Mouse (Mus musculus): ENCODE measurements around the gene Rbpjl. TPM values are rescaled to one million over a fixed set of nuclear protein-coding genes. Genes with fewer than 3 reads are reported as not detected.

Gene Rbpjl
- polyA plus RNA-seq, 1 experiment from 2014 or later: not detected

DNA sequence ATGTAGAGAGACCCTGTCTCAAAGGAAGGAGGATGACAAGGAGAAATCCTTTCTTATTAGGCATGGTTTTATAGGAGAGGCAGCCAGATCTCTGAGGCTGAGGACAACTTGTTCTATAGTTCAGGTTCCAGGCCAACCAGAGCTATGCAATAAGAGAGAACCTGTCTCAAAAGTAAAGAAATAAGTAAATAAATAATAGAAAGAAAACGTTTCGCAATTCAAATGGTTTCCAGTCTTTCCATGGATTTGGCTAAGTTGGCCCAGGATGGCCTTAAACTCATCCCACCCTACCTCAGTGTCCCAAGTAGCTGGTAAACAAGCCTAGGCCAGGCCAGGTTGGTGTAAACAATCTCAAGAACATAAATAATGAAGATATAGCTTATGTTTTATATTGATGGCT is 41.8 kb downstream of the Rbpjl start:
- Histone ChIP-seq H3K4me1 (ENCODE audit: control insufficient read depth, insufficient read depth, low read length) (no peaks in the 10 kb centered on the region; the same call in 1 of the 2 replicates), H3K4me2 (ENCODE audit: low read depth, low read length) (no peak overlapping the region), H3K4me3 (ENCODE audit: low read depth, low read length) (no peak overlapping the region), H3K9me3 (replicated peaks; ENCODE audit: control insufficient read depth, low read length) (no peaks in the 10 kb centered on the region), H3K36me3 (replicated peaks; ENCODE audit: control insufficient read depth, insufficient read depth, low read depth, low read length) (no peaks in the 10 kb centered on the region), H3K27me3 (ENCODE audit: control insufficient read depth, insufficient read depth, low read length) (no peaks in the 10 kb centered on the region), H3K27ac (replicated peaks; ENCODE audit: low read depth, low read length) (no peak overlapping the region), H3K9ac (replicated peaks; ENCODE audit: low read length) (no peak overlapping the region)
- DNase-seq (ENCODE audit: low spot score) (no peak), ATAC-seq (replicated peaks; ENCODE audit: insufficient number of reproducible peaks, low FRiP score, low TSS enrichment, low read depth) (no peak)
- WGBS: 80% methylated on average over 2 of the region's 2 CpGs

- 85% methylated on average over 3 of the region's 3 CpGs for WGBS
- DNase-seq (ENCODE audit: low spot score) (no peak), ATAC-seq (replicated peaks; ENCODE audit: insufficient number of reproducible peaks, low FRiP score, low TSS enrichment, low read depth) (no peak)
- Histone ChIP-seq H3K36me3 (replicated peaks; ENCODE audit: control insufficient read depth, insufficient read depth, low read depth, low read length) (no peaks in the 10 kb centered on the region), H3K27me3 (ENCODE audit: control insufficient read depth, insufficient read depth, low read length) (no peaks in the 10 kb centered on the region), H3K9me3 (replicated peaks; ENCODE audit: control insufficient read depth, low read length) (no peaks in the 10 kb centered on the region), H3K9ac (replicated peaks; ENCODE audit: low read length) (no peak overlapping the region), H3K4me1 (ENCODE audit: control insufficient read depth, insufficient read depth, low read length) (no peaks in the 10 kb centered on the region; the same call in 1 of the 2 replicates), H3K4me3 (ENCODE audit: low read depth, low read length) (no peak overlapping the region), H3K4me2 (ENCODE audit: low read depth, low read length) (no peak overlapping the region), H3K27ac (replicated peaks; ENCODE audit: low read depth, low read length) (no peak overlapping the region)
Measured at GRCm38 (mm10) chr2:164445399-164446085, 42.6 kb downstream of the Rbpjl start.

DNA sequence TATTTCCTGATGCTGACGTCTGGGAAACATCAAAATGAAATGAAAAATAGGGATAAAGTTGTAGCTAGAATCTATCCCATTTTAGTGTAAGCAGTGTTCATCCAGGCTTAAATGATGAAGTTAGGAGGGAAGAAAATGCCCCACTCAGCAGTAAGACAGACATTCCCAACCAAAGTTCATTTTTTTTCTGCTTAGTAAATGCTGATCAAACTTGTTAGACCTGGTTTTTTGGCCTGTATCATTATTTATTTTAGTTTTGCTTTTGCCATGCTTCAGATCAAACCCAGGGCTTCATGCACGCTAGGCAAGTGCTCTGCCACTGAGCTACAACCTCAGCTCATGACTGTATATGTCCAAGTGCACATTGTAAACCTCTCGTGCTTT is 43.1 kb downstream of the Rbpjl start:
- Histone ChIP-seq H3K9me3 (replicated peaks; ENCODE audit: control insufficient read depth, low read length) (no peaks in the 10 kb centered on the region), H3K4me3 (ENCODE audit: low read depth, low read length) (no peak overlapping the region), H3K4me2 (ENCODE audit: low read depth, low read length) (no peak overlapping the region), H3K36me3 (replicated peaks; ENCODE audit: control insufficient read depth, insufficient read depth, low read depth, low read length) (no peaks in the 10 kb centered on the region), H3K27ac (replicated peaks; ENCODE audit: low read depth, low read length) (no peak overlapping the region), H3K4me1 (ENCODE audit: control insufficient read depth, insufficient read depth, low read length) (no peaks in the 10 kb centered on the region; the same call in 1 of the 2 replicates), H3K9ac (replicated peaks; ENCODE audit: low read length) (no peak overlapping the region), H3K27me3 (ENCODE audit: control insufficient read depth, insufficient read depth, low read length) (no peaks in the 10 kb centered on the region)
- WGBS: 78% methylated on average over 3 of the region's 3 CpGs
- ATAC-seq (replicated peaks; ENCODE audit: insufficient number of reproducible peaks, low FRiP score, low TSS enrichment, low read depth) (no peak), DNase-seq (ENCODE audit: low spot score) (no peak)

- no peaks in the 10 kb centered on the region for H3K9me3 ChIP-seq (replicated peaks; ENCODE audit: control insufficient read depth, low read length)
- H3K4me3 ChIP-seq (ENCODE audit: low read depth, low read length): no peak overlapping the region
- H3K4me2 ChIP-seq (ENCODE audit: low read depth, low read length): no peak overlapping the region
- 82% methylated on average over 1 of the region's 1 CpGs for WGBS
- no peak overlapping the region for H3K27ac ChIP-seq (replicated peaks; ENCODE audit: low read depth, low read length)
- no peaks in the 10 kb centered on the region for H3K36me3 ChIP-seq (replicated peaks; ENCODE audit: control insufficient read depth, insufficient read depth, low read depth, low read length)
- no peaks in the 10 kb centered on the region for H3K4me1 ChIP-seq (ENCODE audit: control insufficient read depth, insufficient read depth, low read length)
- no peak for DNase-seq (ENCODE audit: low spot score)
- no peak overlapping the region for H3K9ac ChIP-seq (replicated peaks; ENCODE audit: low read length)
- H3K27me3 ChIP-seq (ENCODE audit: control insufficient read depth, insufficient read depth, low read length): no peaks in the 10 kb centered on the region
- no peak for ATAC-seq (replicated peaks; ENCODE audit: insufficient number of reproducible peaks, low FRiP score, low TSS enrichment, low read depth)
Measured at GRCm38 (mm10) chr2:164448140-164448539, 45.2 kb downstream of the Rbpjl start.

DNA sequence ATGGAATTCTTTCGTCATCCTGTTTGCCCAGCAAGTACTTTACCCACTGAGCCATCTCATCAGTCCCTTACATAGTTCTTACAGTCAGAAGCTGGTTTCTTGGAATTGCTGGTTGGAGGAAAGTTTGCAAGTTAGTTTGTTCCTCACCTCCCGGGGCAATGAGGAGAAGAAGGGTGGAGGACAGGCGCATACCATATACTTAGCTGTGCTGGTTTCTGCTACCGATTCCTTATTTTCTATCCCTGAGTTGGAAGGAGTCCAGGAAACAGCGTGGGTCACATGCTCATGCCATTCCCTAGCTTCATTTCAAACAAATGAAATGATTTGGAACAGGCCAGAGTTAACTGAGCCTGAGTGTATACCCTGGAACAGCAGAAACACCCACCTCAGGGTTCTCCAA is 46.0 kb downstream of the Rbpjl start:
- Histone ChIP-seq H3K27ac (replicated peaks; ENCODE audit: low read depth, low read length) (no peak overlapping the region), H3K4me2 (ENCODE audit: low read depth, low read length) (no peak overlapping the region), H3K4me1 (ENCODE audit: control insufficient read depth, insufficient read depth, low read length) (no peaks in the 10 kb centered on the region), H3K9ac (replicated peaks; ENCODE audit: low read length) (no peak overlapping the region), H3K4me3 (ENCODE audit: low read depth, low read length) (no peak overlapping the region), H3K27me3 (ENCODE audit: control insufficient read depth, insufficient read depth, low read length) (no peaks in the 10 kb centered on the region), H3K36me3 (replicated peaks; ENCODE audit: control insufficient read depth, insufficient read depth, low read depth, low read length) (no peaks in the 10 kb centered on the region), H3K9me3 (replicated peaks; ENCODE audit: control insufficient read depth, low read length) (no peaks in the 10 kb centered on the region)
- DNase-seq (ENCODE audit: low spot score) (no peak), ATAC-seq (replicated peaks; ENCODE audit: insufficient number of reproducible peaks, low FRiP score, low TSS enrichment, low read depth) (no peak)
- WGBS: 82% methylated on average over 5 of the region's 5 CpGs

DNA sequence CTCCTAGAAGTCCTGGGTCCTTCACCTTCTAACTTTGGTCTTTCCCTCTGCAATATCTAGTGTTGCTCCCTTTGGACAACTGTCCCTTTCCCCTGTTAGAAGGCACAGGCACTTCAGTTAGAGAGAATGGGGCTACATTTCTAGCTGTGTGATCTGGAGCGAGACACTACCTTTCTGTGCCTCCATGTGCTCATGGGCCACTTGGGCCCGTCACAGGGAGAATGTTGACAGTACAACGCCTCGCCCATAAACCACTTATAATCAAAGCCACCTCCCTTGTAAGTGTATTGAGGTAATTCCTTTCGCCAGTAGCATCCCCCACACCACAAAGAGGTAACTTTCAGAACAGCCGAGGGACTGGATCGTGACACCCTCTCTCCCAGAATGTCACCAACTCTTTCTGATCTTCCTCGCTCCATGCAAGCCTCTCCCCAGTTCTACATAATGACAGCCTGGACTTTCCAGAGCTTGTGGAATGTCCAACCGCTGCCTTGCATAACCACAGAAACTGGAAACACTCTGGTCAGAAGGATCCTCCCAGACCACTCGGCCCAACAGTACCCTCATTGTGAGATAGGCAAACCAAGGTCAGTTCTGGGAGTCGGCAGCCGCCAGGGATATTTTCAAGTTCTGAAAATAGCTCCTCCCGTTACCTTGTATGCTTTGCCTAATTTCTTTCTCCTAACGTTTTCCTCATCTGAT is 46.6 kb downstream of the Rbpjl start:
- ATAC-seq (replicated peaks; ENCODE audit: insufficient number of reproducible peaks, low FRiP score, low TSS enrichment, low read depth) (no peak), DNase-seq (ENCODE audit: low spot score) (no peak)
- no peak overlapping the region for H3K9ac ChIP-seq (replicated peaks; ENCODE audit: low read length)
- no peak overlapping the region for H3K4me3 ChIP-seq (ENCODE audit: low read depth, low read length)
- no peak overlapping the region for H3K27ac ChIP-seq (replicated peaks; ENCODE audit: low read depth, low read length)
- no peaks in the 10 kb centered on the region for H3K36me3 ChIP-seq (replicated peaks; ENCODE audit: control insufficient read depth, insufficient read depth, low read depth, low read length)
- H3K27me3 ChIP-seq (ENCODE audit: control insufficient read depth, insufficient read depth, low read length): no peaks in the 10 kb centered on the region
- no peak overlapping the region for H3K4me2 ChIP-seq (ENCODE audit: low read depth, low read length)
- H3K9me3 ChIP-seq (replicated peaks; ENCODE audit: control insufficient read depth, low read length): no peaks in the 10 kb centered on the region
- no peaks in the 10 kb centered on the region for H3K4me1 ChIP-seq (ENCODE audit: control insufficient read depth, insufficient read depth, low read length)
- WGBS: 84% methylated on average over 14 of the region's 14 CpGs

DNA sequence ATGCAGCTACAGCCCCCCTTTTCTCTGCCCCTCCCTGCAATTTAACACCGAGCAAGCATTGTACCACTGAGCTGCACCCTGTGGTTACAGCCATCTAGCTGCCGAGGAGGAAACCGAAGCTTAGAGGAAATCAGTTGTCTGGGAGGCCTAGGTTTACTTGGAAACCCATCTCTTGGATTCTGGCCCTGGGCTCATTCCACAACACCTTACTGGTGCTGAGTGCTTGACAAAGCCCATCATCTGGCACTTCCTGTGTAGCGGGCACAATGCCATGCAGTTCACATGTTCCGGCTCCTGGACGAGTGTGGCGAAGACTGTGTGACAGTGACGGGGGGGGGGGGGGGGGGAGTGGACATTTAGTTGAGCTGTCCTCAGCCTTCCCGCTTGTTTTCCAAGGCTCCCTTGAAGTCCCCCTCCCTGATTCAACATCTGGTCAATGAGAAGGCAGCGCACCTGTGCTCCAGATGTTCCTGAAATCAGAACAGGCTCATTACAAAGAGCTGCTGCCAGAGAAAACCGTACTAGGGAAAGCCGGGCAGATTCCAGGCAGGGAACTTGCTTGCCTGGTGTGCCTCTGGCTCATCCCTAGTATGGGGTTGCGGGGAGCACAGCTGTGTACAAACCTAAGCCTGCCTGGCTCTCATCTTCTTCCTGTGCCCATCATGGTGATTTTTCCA is 49.2 kb downstream of the Rbpjl start:
- Histone ChIP-seq H3K27me3 (ENCODE audit: control insufficient read depth, insufficient read depth, low read length) (no peaks in the 10 kb centered on the region), H3K4me3 (ENCODE audit: low read depth, low read length) (no peak overlapping the region), H3K9ac (replicated peaks; ENCODE audit: low read length) (no peak overlapping the region), H3K27ac (replicated peaks; ENCODE audit: low read depth, low read length) (no peak overlapping the region), H3K9me3 (replicated peaks; ENCODE audit: control insufficient read depth, low read length) (no peaks in the 10 kb centered on the region), H3K36me3 (replicated peaks; ENCODE audit: control insufficient read depth, insufficient read depth, low read depth, low read length) (no peaks in the 10 kb centered on the region), H3K4me1 (ENCODE audit: control insufficient read depth, insufficient read depth, low read length) (no peaks in the 10 kb centered on the region), H3K4me2 (ENCODE audit: low read depth, low read length) (no peak overlapping the region)
- DNase-seq (ENCODE audit: low spot score): peak; percentile 73
- ATAC-seq (replicated peaks; ENCODE audit: insufficient number of reproducible peaks, low FRiP score, low TSS enrichment, low read depth): no peak
- 35% methylated on average over 12 of the region's 13 CpGs for WGBS

Data from embryonic facial prominence, embryonic 11.5 days (tissue).